Mouse (Mus musculus) neural tube, embryonic 15.5 days (tissue): ENCODE results near the gene Tmem132a. TPM values are rescaled to one million over a fixed set of nuclear protein-coding genes. Genes with fewer than 3 reads are reported as not detected.
A peak's percentile ranks its signal among the peaks of the same experiment; 100 is the strongest.

Experiments used
- ATAC-seq: fragments of 200-750 bp; cut with Nextera tagmentation; 2 replicates; pipeline ENCODE4 v1.8.0; 2017; ENCODE audit warnings: mild to moderate bottlenecking, moderate TSS enrichment, moderate library complexity; ENCODE audit not compliant: low FRiP score
- H3K27ac ChIP-seq: fragments of 300-500 bp; sonication (generic); replicated peaks from 2 replicates; pipeline ENCODE4 v1.5.1; 2015; ENCODE audit warnings: mild to moderate bottlenecking, inconsistent platforms
- H3K27me3 ChIP-seq: fragments of 300-500 bp; sonication (generic); replicated peaks from 2 replicates; pipeline ENCODE4 v1.6.1; 2015; ENCODE audit warnings: inconsistent platforms
- H3K36me3 ChIP-seq: fragments of 300-500 bp; sonication (generic); 2 replicates; pipeline ENCODE4 v1.6.1; 2015; ENCODE audit warnings: inconsistent platforms
- H3K4me1 ChIP-seq: fragments of 300-500 bp; sonication (generic); 2 replicates; pipeline ENCODE4 v1.6.1; 2015; ENCODE audit warnings: inconsistent platforms
- H3K4me2 ChIP-seq: fragments of 300-500 bp; sonication (generic); 2 replicates; pipeline ENCODE4 v1.6.1; 2015; ENCODE audit warnings: inconsistent platforms, mild to moderate bottlenecking, moderate library complexity
- H3K4me3 ChIP-seq: fragments of 300-500 bp; sonication (generic); replicated peaks from 2 replicates; pipeline ENCODE4 v1.5.1; 2015; ENCODE audit warnings: mild to moderate bottlenecking, inconsistent platforms
- H3K9ac ChIP-seq: fragments of 300-500 bp; sonication (generic); replicated peaks from 2 replicates; pipeline ENCODE4 v1.6.1; 2015; ENCODE audit warnings: mild to moderate bottlenecking, inconsistent platforms
- H3K9me3 ChIP-seq: fragments of 300-500 bp; sonication (generic); replicated peaks from 2 replicates; pipeline ENCODE4 v1.6.1; 2016; ENCODE audit warnings: inconsistent platforms
- WGBS: fragments of 180-500 bp; shearing (Covaris S2); methylation state at CpG from one replicate; pipeline ENCODE4 v1.1.7; 2015; ENCODE audit warnings: mixed read lengths; 5-methylcytosine and 5-hydroxymethylcytosine counted together
- polyA plus RNA-seq: library from polyadenylated mRNA; unstranded; fragments of >200 nt; fragmentation: Nextera tagmentation; extraction: Ambion mirVana; gene quantifications from 2 replicates; pipeline ENCODE4 v1.2.1, GENCODE M21; 2015

Gene Tmem132a
- polyA plus RNA-seq, 1 experiment from 2014 or later: 167 TPM

GRCm38 (mm10) chr19:10871328-10871961, 1.7 kb upstream of the Tmem132a start:
- no peak for ATAC-seq
- Histone ChIP-seq H3K4me2 (no peak overlapping the region), H3K9ac (no peak overlapping the region), H3K27ac (no peak overlapping the region), H3K4me3 (no peak overlapping the region), H3K4me1 (peaks cover 33% of the 10 kb centered on the region), H3K9me3 (no peaks in the 10 kb centered on the region), H3K36me3 (peaks cover 43% of the 10 kb centered on the region), H3K27me3 (no peaks in the 10 kb centered on the region)
- WGBS: 83% methylated on average over 14 of the region's 14 CpGs

GRCm38 (mm10) chr19:10870676-10871075, 936 bp upstream of the Tmem132a start:
- Histone ChIP-seq H3K36me3 (peaks cover 48% of the 10 kb centered on the region), H3K27ac (no peak overlapping the region), H3K4me3 (no peak overlapping the region), H3K9ac (peak overlapping the region; percentile 93; the same call in 1 of the 2 replicates), H3K27me3 (no peaks in the 10 kb centered on the region), H3K4me2 (no peak overlapping the region), H3K9me3 (no peaks in the 10 kb centered on the region), H3K4me1 (peaks cover 36% of the 10 kb centered on the region)
- ATAC-seq: no peak
- 80% methylated on average over 3 of the region's 3 CpGs for WGBS

- H3K9ac ChIP-seq: peak overlapping the region; percentile 93
- peaks cover 60% of the 10 kb centered on the region for H3K36me3 ChIP-seq
- under 1% methylated on average over 41 of the region's 43 CpGs for WGBS
- H3K4me1 ChIP-seq: peaks cover 36% of the 10 kb centered on the region
- H3K4me3 ChIP-seq: peak overlapping the region; percentile 89
- H3K27me3 ChIP-seq: no peaks in the 10 kb centered on the region
- H3K9me3 ChIP-seq: no peaks in the 10 kb centered on the region
- H3K27ac ChIP-seq: peak overlapping the region; percentile 92
- H3K4me2 ChIP-seq: peak overlapping the region; percentile 76
- peak; percentile 95 for ATAC-seq
Measured at GRCm38 (mm10) chr19:10869241-10869885, 377 bp downstream of the Tmem132a start.

- ATAC-seq: peak; percentile 18; the same call in 1 of the 2 replicates
- 0% methylated on average over 17 of the region's 17 CpGs for WGBS
- no peaks in the 10 kb centered on the region for H3K27me3 ChIP-seq
- peak overlapping the region; percentile 92 for H3K27ac ChIP-seq
- peaks cover 60% of the 10 kb centered on the region for H3K36me3 ChIP-seq
- H3K4me3 ChIP-seq: peak overlapping the region; percentile 89
- H3K9me3 ChIP-seq: no peaks in the 10 kb centered on the region
- H3K4me1 ChIP-seq: peaks cover 36% of the 10 kb centered on the region
- H3K4me2 ChIP-seq: peak overlapping the region; percentile 76
- H3K9ac ChIP-seq: peak overlapping the region; percentile 93
Measured at GRCm38 (mm10) chr19:10868623-10869141, 1.1 kb downstream of the Tmem132a start.

GRCm38 (mm10) chr19:10867946-10868622, 1.7 kb downstream of the Tmem132a start:
- Histone ChIP-seq H3K4me1 (peaks cover 36% of the 10 kb centered on the region), H3K4me2 (peak overlapping the region; percentile 76), H3K9me3 (no peaks in the 10 kb centered on the region), H3K9ac (peak overlapping the region; percentile 93), H3K4me3 (peak overlapping the region; percentile 89), H3K36me3 (peaks cover 60% of the 10 kb centered on the region), H3K27ac (peak overlapping the region; percentile 92), H3K27me3 (no peaks in the 10 kb centered on the region)
- 28% methylated on average over 5 of the region's 5 CpGs for WGBS
- ATAC-seq: no peak

- WGBS: 91% methylated on average over 13 of the region's 13 CpGs
- H3K9ac ChIP-seq: no peak overlapping the region
- no peaks in the 10 kb centered on the region for H3K27me3 ChIP-seq
- no peak overlapping the region for H3K27ac ChIP-seq
- no peak overlapping the region for H3K4me2 ChIP-seq
- H3K4me1 ChIP-seq: peaks cover 36% of the 10 kb centered on the region
- no peaks in the 10 kb centered on the region for H3K9me3 ChIP-seq
- ATAC-seq: no peak
- peaks cover 60% of the 10 kb centered on the region for H3K36me3 ChIP-seq
- no peak overlapping the region for H3K4me3 ChIP-seq
Measured at GRCm38 (mm10) chr19:10866351-10866750, 3.4 kb downstream of the Tmem132a start.

- H3K36me3 ChIP-seq: peaks cover 86% of the 10 kb centered on the region
- no peak overlapping the region for H3K4me3 ChIP-seq
- no peak for ATAC-seq
- H3K4me2 ChIP-seq: no peak overlapping the region
- H3K4me1 ChIP-seq: no peaks in the 10 kb centered on the region
- H3K9me3 ChIP-seq: no peaks in the 10 kb centered on the region
- 58% methylated on average over 22 of the region's 22 CpGs for WGBS
- H3K27me3 ChIP-seq: no peaks in the 10 kb centered on the region
- H3K9ac ChIP-seq: no peak overlapping the region
- no peak overlapping the region for H3K27ac ChIP-seq
Measured at GRCm38 (mm10) chr19:10860072-10860497, 9.7 kb downstream of the Tmem132a start.

GRCm38 (mm10) chr19:10856520-10856919, 13.2 kb downstream of the Tmem132a start:
- ATAC-seq: peak; percentile 57; the same call in 1 of the 2 replicates
- no peak overlapping the region for H3K27ac ChIP-seq

GRCm38 (mm10) chr19:10855422-10855821, 14.3 kb downstream of the Tmem132a start:
- H3K9me3 ChIP-seq: no peaks in the 10 kb centered on the region
- ATAC-seq: no peak
- H3K4me1 ChIP-seq: no peaks in the 10 kb centered on the region
- H3K36me3 ChIP-seq: peaks cover 40% of the 10 kb centered on the region
- no peak overlapping the region for H3K9ac ChIP-seq
- no peak overlapping the region for H3K27ac ChIP-seq
- no peaks in the 10 kb centered on the region for H3K27me3 ChIP-seq
- no peak overlapping the region for H3K4me3 ChIP-seq
- no peak overlapping the region for H3K4me2 ChIP-seq
- WGBS: 93% methylated on average over 3 of the region's 3 CpGs

More at GRCm38 (mm10) chr19:10856520-10856919, 13.2 kb downstream of the Tmem132a start:
- Histone ChIP-seq H3K4me3 (no peak overlapping the region), H3K36me3 (peaks cover 51% of the 10 kb centered on the region), H3K9me3 (no peaks in the 10 kb centered on the region), H3K4me1 (no peaks in the 10 kb centered on the region), H3K4me2 (no peak overlapping the region), H3K9ac (no peak overlapping the region), H3K27me3 (no peaks in the 10 kb centered on the region)
- WGBS: 30% methylated on average over 2 of the region's 2 CpGs

GRCm38 (mm10) chr19:10847311-10848087, 22.2 kb downstream of the Tmem132a start:
- H3K27me3 ChIP-seq: no peaks in the 10 kb centered on the region
- H3K4me3 ChIP-seq: no peak overlapping the region
- H3K9me3 ChIP-seq: no peaks in the 10 kb centered on the region
- H3K36me3 ChIP-seq: no peaks in the 10 kb centered on the region
- no peak overlapping the region for H3K27ac ChIP-seq
- H3K4me2 ChIP-seq: no peak overlapping the region
- ATAC-seq: no peak
- peaks cover 20% of the 10 kb centered on the region for H3K4me1 ChIP-seq
- 32% methylated on average over 3 of the region's 3 CpGs for WGBS
- H3K9ac ChIP-seq: no peak overlapping the region

GRCm38 (mm10) chr19:10846150-10846549, 23.6 kb downstream of the Tmem132a start:
- Histone ChIP-seq H3K27ac (no peak overlapping the region), H3K9ac (no peak overlapping the region), H3K4me3 (no peak overlapping the region), H3K4me1 (peaks cover 20% of the 10 kb centered on the region), H3K27me3 (no peaks in the 10 kb centered on the region), H3K4me2 (no peak overlapping the region), H3K9me3 (no peaks in the 10 kb centered on the region), H3K36me3 (no peaks in the 10 kb centered on the region)
- ATAC-seq: no peak
- WGBS: 59% methylated on average over 7 of the region's 7 CpGs
